Mouse (Mus musculus): ENCODE results near the gene 0610009B22Rik. TPM values are rescaled to one million over a fixed set of nuclear protein-coding genes. Genes with fewer than 3 reads are reported as not detected.
"Not testable (repeated sequence)": the region's sequence is repeated elsewhere in the genome, so short reads cannot be mapped to it uniquely, and the experiment has no call there.

The 0610009B22Rik gene
- polyA plus RNA-seq, 1 experiment from 2014 or later, result 104 TPM

- no peaks in the 10 kb centered on the region for H3K4me1 ChIP-seq (replicated peaks; ENCODE audit: control insufficient read depth, insufficient read depth, low read length)
- H3K27ac ChIP-seq (ENCODE audit: low read length), result no peak overlapping the region
- H3K9ac ChIP-seq (ENCODE audit: low read length), result no peak overlapping the region
- ATAC-seq (ENCODE audit: low read depth), result no peak
- WGBS, result 88% methylated on average over 7 of the region's 7 CpGs
- no peak overlapping the region for H3K4me2 ChIP-seq (ENCODE audit: low read depth, low read length)
- H3K9me3 ChIP-seq (ENCODE audit: control insufficient read depth, low read length), result no peaks in the 10 kb centered on the region
- no peaks in the 10 kb centered on the region for H3K27me3 ChIP-seq (ENCODE audit: control insufficient read depth, insufficient read depth, low read depth, low read length)
- no peak overlapping the region for H3K4me3 ChIP-seq (ENCODE audit: low read length)
- no peaks in the 10 kb centered on the region for H3K36me3 ChIP-seq (ENCODE audit: control insufficient read depth, insufficient read depth, low read length)
Observed at GRCm38 (mm10) chr11:51670846-51671245, 17.8 kb downstream of the 0610009B22Rik start.

GRCm38 (mm10) chr11:51664747-51665146 is 23.9 kb downstream of the 0610009B22Rik start:
- not testable (repeated sequence) for H3K9me3 ChIP-seq (ENCODE audit: control insufficient read depth, low read length); H3K9ac ChIP-seq (ENCODE audit: low read length); H3K27me3 ChIP-seq (ENCODE audit: control insufficient read depth, insufficient read depth, low read depth, low read length); H3K36me3 ChIP-seq (ENCODE audit: control insufficient read depth, insufficient read depth, low read length); H3K4me2 ChIP-seq (ENCODE audit: low read depth, low read length); H3K4me1 ChIP-seq (replicated peaks; ENCODE audit: control insufficient read depth, insufficient read depth, low read length); H3K27ac ChIP-seq (ENCODE audit: low read length); H3K4me3 ChIP-seq (ENCODE audit: low read length)
- peak; percentile 68; the same call in 1 of the 2 replicates for ATAC-seq (ENCODE audit: low read depth)
- WGBS, result 83% methylated on average over 7 of the region's 7 CpGs

- 76% methylated on average over 7 of the region's 7 CpGs for WGBS
Observed at GRCm38 (mm10) chr11:51662632-51663031, 26.0 kb downstream of the 0610009B22Rik start.

GRCm38 (mm10) chr11:51661867-51662365 is 26.8 kb downstream of the 0610009B22Rik start:
- no peak for ATAC-seq (ENCODE audit: low read depth)
- no peak overlapping the region for H3K27ac ChIP-seq (ENCODE audit: low read length)
- H3K9me3 ChIP-seq (ENCODE audit: control insufficient read depth, low read length), result no peaks in the 10 kb centered on the region
- H3K4me1 ChIP-seq (replicated peaks; ENCODE audit: control insufficient read depth, insufficient read depth, low read length), result peaks cover 11% of the 10 kb centered on the region
- no peaks in the 10 kb centered on the region for H3K36me3 ChIP-seq (ENCODE audit: control insufficient read depth, insufficient read depth, low read length)
- no peaks in the 10 kb centered on the region for H3K27me3 ChIP-seq (ENCODE audit: control insufficient read depth, insufficient read depth, low read depth, low read length)
- 87% methylated on average over 16 of the region's 16 CpGs for WGBS
- no peak overlapping the region for H3K4me3 ChIP-seq (ENCODE audit: low read length)
- H3K4me2 ChIP-seq (ENCODE audit: low read depth, low read length), result no peak overlapping the region
- H3K9ac ChIP-seq (ENCODE audit: low read length), result no peak overlapping the region

More at GRCm38 (mm10) chr11:51662632-51663031, 26.0 kb downstream of the 0610009B22Rik start:
- H3K27ac ChIP-seq (ENCODE audit: low read length), result no peak overlapping the region
- H3K4me3 ChIP-seq (ENCODE audit: low read length), result no peak overlapping the region
- H3K36me3 ChIP-seq (ENCODE audit: control insufficient read depth, insufficient read depth, low read length), result no peaks in the 10 kb centered on the region
- H3K9ac ChIP-seq (ENCODE audit: low read length), result no peak overlapping the region
- no peak overlapping the region for H3K4me2 ChIP-seq (ENCODE audit: low read depth, low read length)
- ATAC-seq (ENCODE audit: low read depth), result no peak
- H3K27me3 ChIP-seq (ENCODE audit: control insufficient read depth, insufficient read depth, low read depth, low read length), result no peaks in the 10 kb centered on the region
- H3K4me1 ChIP-seq (replicated peaks; ENCODE audit: control insufficient read depth, insufficient read depth, low read length), result peaks cover 8% of the 10 kb centered on the region
- no peaks in the 10 kb centered on the region for H3K9me3 ChIP-seq (ENCODE audit: control insufficient read depth, low read length)

- WGBS, result 30% methylated on average over 6 of the region's 6 CpGs
- no peak overlapping the region for H3K4me2 ChIP-seq (ENCODE audit: low read depth, low read length)
- ATAC-seq (ENCODE audit: low read depth), result peak; percentile 59
- no peaks in the 10 kb centered on the region for H3K36me3 ChIP-seq (ENCODE audit: control insufficient read depth, insufficient read depth, low read length)
- H3K9ac ChIP-seq (ENCODE audit: low read length), result no peak overlapping the region
- H3K27ac ChIP-seq (ENCODE audit: low read length), result no peak overlapping the region
- H3K4me1 ChIP-seq (replicated peaks; ENCODE audit: control insufficient read depth, insufficient read depth, low read length), result peaks cover 15% of the 10 kb centered on the region
- no peaks in the 10 kb centered on the region for H3K9me3 ChIP-seq (ENCODE audit: control insufficient read depth, low read length)
- no peaks in the 10 kb centered on the region for H3K27me3 ChIP-seq (ENCODE audit: control insufficient read depth, insufficient read depth, low read depth, low read length)
- no peak overlapping the region for H3K4me3 ChIP-seq (ENCODE audit: low read length)
Observed at GRCm38 (mm10) chr11:51658705-51659104, 30.0 kb downstream of the 0610009B22Rik start.

GRCm38 (mm10) chr11:51658291-51658690 is 30.4 kb downstream of the 0610009B22Rik start:
- Histone ChIP-seq H3K9ac (ENCODE audit: low read length) (no peak overlapping the region), H3K4me2 (ENCODE audit: low read depth, low read length) (no peak overlapping the region), H3K9me3 (ENCODE audit: control insufficient read depth, low read length) (no peaks in the 10 kb centered on the region), H3K4me1 (replicated peaks; ENCODE audit: control insufficient read depth, insufficient read depth, low read length) (peaks cover 15% of the 10 kb centered on the region), H3K4me3 (ENCODE audit: low read length) (no peak overlapping the region), H3K27ac (ENCODE audit: low read length) (0 out of 2 replicates have a peak overlapping the region, but pooled peaks have one; percentile 15), H3K27me3 (ENCODE audit: control insufficient read depth, insufficient read depth, low read depth, low read length) (no peaks in the 10 kb centered on the region), H3K36me3 (ENCODE audit: control insufficient read depth, insufficient read depth, low read length) (no peaks in the 10 kb centered on the region)
- WGBS, result 46% methylated on average over 7 of the region's 7 CpGs
- no peak for ATAC-seq (ENCODE audit: low read depth)

GRCm38 (mm10) chr11:51656798-51657521 is 31.7 kb downstream of the 0610009B22Rik start:
- Histone ChIP-seq H3K27me3 (ENCODE audit: control insufficient read depth, insufficient read depth, low read depth, low read length) (no peaks in the 10 kb centered on the region), H3K4me1 (replicated peaks; ENCODE audit: control insufficient read depth, insufficient read depth, low read length) (peaks cover 15% of the 10 kb centered on the region), H3K36me3 (ENCODE audit: control insufficient read depth, insufficient read depth, low read length) (no peaks in the 10 kb centered on the region), H3K4me2 (ENCODE audit: low read depth, low read length) (no peak overlapping the region), H3K9ac (ENCODE audit: low read length) (no peak overlapping the region), H3K27ac (ENCODE audit: low read length) (no peak overlapping the region), H3K9me3 (ENCODE audit: control insufficient read depth, low read length) (no peaks in the 10 kb centered on the region), H3K4me3 (ENCODE audit: low read length) (no peak overlapping the region)
- ATAC-seq (ENCODE audit: low read depth), result peak; percentile 32; the same call in 1 of the 2 replicates
- WGBS, result 63% methylated on average over 10 of the region's 10 CpGs

- Histone ChIP-seq H3K9ac (ENCODE audit: low read length) (no peak overlapping the region), H3K27ac (ENCODE audit: low read length) (no peak overlapping the region), H3K27me3 (ENCODE audit: control insufficient read depth, insufficient read depth, low read depth, low read length) (no peaks in the 10 kb centered on the region), H3K4me1 (replicated peaks; ENCODE audit: control insufficient read depth, insufficient read depth, low read length) (peaks cover 19% of the 10 kb centered on the region), H3K4me3 (ENCODE audit: low read length) (no peak overlapping the region), H3K4me2 (ENCODE audit: low read depth, low read length) (no peak overlapping the region), H3K36me3 (ENCODE audit: control insufficient read depth, insufficient read depth, low read length) (no peaks in the 10 kb centered on the region), H3K9me3 (ENCODE audit: control insufficient read depth, low read length) (no peaks in the 10 kb centered on the region)
- ATAC-seq (ENCODE audit: low read depth), result no peak
- 92% methylated on average over 3 of the region's 3 CpGs for WGBS
Observed at GRCm38 (mm10) chr11:51654891-51655290, 33.8 kb downstream of the 0610009B22Rik start.

GRCm38 (mm10) chr11:51653736-51654135 is 34.9 kb downstream of the 0610009B22Rik start:
- H3K27me3 ChIP-seq (ENCODE audit: control insufficient read depth, insufficient read depth, low read depth, low read length), result no peaks in the 10 kb centered on the region
- no peaks in the 10 kb centered on the region for H3K9me3 ChIP-seq (ENCODE audit: control insufficient read depth, low read length)
- no peaks in the 10 kb centered on the region for H3K36me3 ChIP-seq (ENCODE audit: control insufficient read depth, insufficient read depth, low read length)
- H3K4me2 ChIP-seq (ENCODE audit: low read depth, low read length), result no peak overlapping the region
- peaks cover 20% of the 10 kb centered on the region for H3K4me1 ChIP-seq (replicated peaks; ENCODE audit: control insufficient read depth, insufficient read depth, low read length)
- H3K27ac ChIP-seq (ENCODE audit: low read length), result no peak overlapping the region
- H3K9ac ChIP-seq (ENCODE audit: low read length), result no peak overlapping the region
- no peak for ATAC-seq (ENCODE audit: low read depth)
- H3K4me3 ChIP-seq (ENCODE audit: low read length), result no peak overlapping the region
- 81% methylated on average over 6 of the region's 6 CpGs for WGBS

Measured in lung, embryonic 16.5 days (tissue).